Mouse (Mus musculus): ENCODE data around the gene Tent4b. TPM values are rescaled to one million over a fixed set of nuclear protein-coding genes. Genes with fewer than 3 reads are reported as not detected.

Tent4b gene
- polyA plus RNA-seq (2012; rRNA removed): 4.0 and 5.1 TPM in 2 replicates

GRCm38 (mm10) chr8:88198945-88199571 lies at the start of gene Tent4b:
Gene Tent4b, plus strand, starts transcription at chr8:88199213.

GRCm38 (mm10) chr8:88272231-88273050 lies 73.4 kb downstream of the Tent4b start, which contains the start of gene Adcy7:
Gene Adcy7, plus strand, starts transcription at chr8:88272403.

Other genes starting within 250 kb of the Tent4b start
- gene Zfp423, start 239.6 kb upstream of the Tent4b start, polyA plus RNA-seq (2012; rRNA removed): 2.6 and 2.7 TPM in 2 replicates
- gene Cnep1r1, start 80.4 kb upstream of the Tent4b start, polyA plus RNA-seq (2012; rRNA removed): 2.0 and 2.5 TPM in 2 replicates
- 4.0 and 4.1 TPM in 2 replicates for gene Heatr3, start 61.4 kb upstream of the Tent4b start, polyA plus RNA-seq (2012; rRNA removed)
- gene Adcy7, start 73.2 kb downstream of the Tent4b start, polyA plus RNA-seq (2012; rRNA removed): 4.2 and 5.5 TPM in 2 replicates
- 4.1 and 7.1 TPM in 2 replicates for gene Brd7, start 163.0 kb downstream of the Tent4b start, polyA plus RNA-seq (2012; rRNA removed)

Measured in stomach, adult 2 months (tissue).